Mouse (Mus musculus): Measurements from ENCODE around the gene Baiap2l1. TPM values are rescaled to one million over a fixed set of nuclear protein-coding genes. Genes with fewer than 3 reads are reported as not detected.
A peak's percentile ranks its signal among the peaks of the same experiment; 100 is the strongest.

Baiap2l1 gene
- polyA plus RNA-seq, 1 experiment from 2014 or later: 2.1 TPM

- Histone ChIP-seq H3K4me3 (replicated peaks; ENCODE audit: low read length) (no peak overlapping the region), H3K36me3 (replicated peaks; ENCODE audit: control insufficient read depth, insufficient read depth) (peaks cover 13% of the 10 kb centered on the region), H3K9ac (no peak overlapping the region), H3K27me3 (ENCODE audit: control insufficient read depth, insufficient read depth, low read length) (no peaks in the 10 kb centered on the region), H3K4me2 (replicated peaks) (no peak overlapping the region), H3K9me3 (ENCODE audit: control insufficient read depth, low read length) (no peaks in the 10 kb centered on the region), H3K4me1 (replicated peaks; ENCODE audit: control insufficient read depth, insufficient read depth, low read length) (no peaks in the 10 kb centered on the region), H3K27ac (no peak overlapping the region)
- WGBS: 92% methylated on average over 8 of the region's 8 CpGs
- no peak for ATAC-seq (ENCODE audit: low FRiP score)
- no peak for DNase-seq (ENCODE audit: low spot score)
These were observed 87.5 kb downstream of the Baiap2l1 start for GRCm38 (mm10) chr5:144270420-144270819.

GRCm38 (mm10) chr5:144269926-144270325 lies 88.0 kb downstream of the Baiap2l1 start:
- Histone ChIP-seq H3K4me1 (replicated peaks; ENCODE audit: control insufficient read depth, insufficient read depth, low read length) (no peaks in the 10 kb centered on the region), H3K9me3 (ENCODE audit: control insufficient read depth, low read length) (no peaks in the 10 kb centered on the region), H3K27me3 (ENCODE audit: control insufficient read depth, insufficient read depth, low read length) (no peaks in the 10 kb centered on the region), H3K4me2 (replicated peaks) (no peak overlapping the region), H3K27ac (no peak overlapping the region), H3K9ac (no peak overlapping the region), H3K36me3 (replicated peaks; ENCODE audit: control insufficient read depth, insufficient read depth) (peaks cover 17% of the 10 kb centered on the region), H3K4me3 (replicated peaks; ENCODE audit: low read length) (no peak overlapping the region)
- ATAC-seq (ENCODE audit: low FRiP score) (no peak), DNase-seq (ENCODE audit: low spot score) (no peak)
- WGBS: 96% methylated on average over 7 of the region's 7 CpGs

GRCm38 (mm10) chr5:144267535-144268241 lies 90.2 kb downstream of the Baiap2l1 start:
- WGBS: 77% methylated on average over 8 of the region's 8 CpGs
- Histone ChIP-seq H3K4me2 (replicated peaks) (no peak overlapping the region), H3K27ac (no peak overlapping the region), H3K4me3 (replicated peaks; ENCODE audit: low read length) (no peak overlapping the region), H3K36me3 (replicated peaks; ENCODE audit: control insufficient read depth, insufficient read depth) (peaks cover 31% of the 10 kb centered on the region), H3K9ac (no peak overlapping the region), H3K9me3 (ENCODE audit: control insufficient read depth, low read length) (no peaks in the 10 kb centered on the region), H3K4me1 (replicated peaks; ENCODE audit: control insufficient read depth, insufficient read depth, low read length) (no peaks in the 10 kb centered on the region), H3K27me3 (ENCODE audit: control insufficient read depth, insufficient read depth, low read length) (no peaks in the 10 kb centered on the region)
- DNase-seq (ENCODE audit: low spot score): no peak
- ATAC-seq (ENCODE audit: low FRiP score): no peak

DNA sequence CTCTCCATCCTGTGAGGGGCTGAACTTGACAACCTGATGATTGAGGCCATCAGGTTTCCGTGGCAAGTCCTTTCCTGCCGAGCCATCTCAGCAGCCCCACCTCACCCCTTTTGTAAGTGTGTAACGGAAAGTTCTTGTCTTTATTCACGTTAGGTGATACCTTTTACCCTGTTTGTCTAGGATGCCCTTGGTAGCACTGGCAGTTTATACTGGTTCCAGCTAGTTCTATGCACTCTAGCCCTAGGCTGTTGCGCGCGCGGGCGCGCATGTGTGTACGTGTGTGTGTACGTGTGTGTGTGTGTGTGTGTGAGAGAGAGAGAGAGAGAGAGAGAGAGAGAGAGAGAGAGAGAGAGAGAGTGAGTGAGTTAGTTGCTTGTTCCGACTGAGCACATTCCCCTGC lies 94.4 kb downstream of the Baiap2l1 start:
- no peak overlapping the region for H3K4me2 ChIP-seq (replicated peaks)
- no peak overlapping the region for H3K9ac ChIP-seq
- 90% methylated on average over 13 of the region's 13 CpGs for WGBS
- H3K9me3 ChIP-seq (ENCODE audit: control insufficient read depth, low read length): no peaks in the 10 kb centered on the region
- H3K27ac ChIP-seq: no peak overlapping the region
- no peak for ATAC-seq (ENCODE audit: low FRiP score)
- peaks cover 56% of the 10 kb centered on the region for H3K36me3 ChIP-seq (replicated peaks; ENCODE audit: control insufficient read depth, insufficient read depth)
- no peak for DNase-seq (ENCODE audit: low spot score)
- H3K27me3 ChIP-seq (ENCODE audit: control insufficient read depth, insufficient read depth, low read length): no peaks in the 10 kb centered on the region
- H3K4me1 ChIP-seq (replicated peaks; ENCODE audit: control insufficient read depth, insufficient read depth, low read length): peaks cover 12% of the 10 kb centered on the region
- no peak overlapping the region for H3K4me3 ChIP-seq (replicated peaks; ENCODE audit: low read length)

DNA sequence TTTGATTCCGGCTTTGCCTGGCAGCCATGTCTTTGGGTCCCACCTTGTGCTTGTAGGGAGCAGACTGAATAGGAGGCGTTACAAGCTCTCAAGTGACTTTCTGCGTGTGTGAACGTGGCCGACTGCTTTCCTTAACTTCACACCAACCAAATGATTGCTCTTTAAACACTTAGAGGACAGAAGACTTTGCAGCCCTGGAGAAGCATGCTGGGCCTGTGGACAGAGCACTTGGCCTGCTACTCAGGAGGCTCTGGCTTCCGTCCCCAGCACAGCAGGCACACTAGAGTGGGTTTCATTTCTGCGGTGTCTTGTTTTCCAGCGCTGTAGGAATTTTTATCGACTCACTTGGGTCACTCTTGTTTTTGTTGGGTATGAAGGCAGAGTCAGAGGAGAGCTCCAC lies 94.8 kb downstream of the Baiap2l1 start:
- ATAC-seq (ENCODE audit: low FRiP score) (no peak), DNase-seq (ENCODE audit: low spot score) (no peak)
- Histone ChIP-seq H3K27me3 (ENCODE audit: control insufficient read depth, insufficient read depth, low read length) (no peaks in the 10 kb centered on the region), H3K4me1 (replicated peaks; ENCODE audit: control insufficient read depth, insufficient read depth, low read length) (peaks cover 16% of the 10 kb centered on the region), H3K9me3 (ENCODE audit: control insufficient read depth, low read length) (no peaks in the 10 kb centered on the region), H3K9ac (no peak overlapping the region), H3K27ac (no peak overlapping the region), H3K36me3 (replicated peaks; ENCODE audit: control insufficient read depth, insufficient read depth) (peaks cover 57% of the 10 kb centered on the region), H3K4me3 (replicated peaks; ENCODE audit: low read length) (no peak overlapping the region), H3K4me2 (replicated peaks) (no peak overlapping the region)
- 84% methylated on average over 9 of the region's 9 CpGs for WGBS

GRCm38 (mm10) chr5:144261829-144262228 lies 96.1 kb downstream of the Baiap2l1 start:
- no peak for DNase-seq (ENCODE audit: low spot score)
- H3K27me3 ChIP-seq (ENCODE audit: control insufficient read depth, insufficient read depth, low read length): no peaks in the 10 kb centered on the region
- no peak overlapping the region for H3K4me2 ChIP-seq (replicated peaks)
- H3K27ac ChIP-seq: no peak overlapping the region
- H3K9ac ChIP-seq: no peak overlapping the region
- no peak for ATAC-seq (ENCODE audit: low FRiP score)
- H3K4me3 ChIP-seq (replicated peaks; ENCODE audit: low read length): no peak overlapping the region
- H3K4me1 ChIP-seq (replicated peaks; ENCODE audit: control insufficient read depth, insufficient read depth, low read length): peaks cover 28% of the 10 kb centered on the region
- WGBS: 94% methylated on average over 5 of the region's 5 CpGs
- H3K36me3 ChIP-seq (replicated peaks; ENCODE audit: control insufficient read depth, insufficient read depth): peaks cover 53% of the 10 kb centered on the region
- no peaks in the 10 kb centered on the region for H3K9me3 ChIP-seq (ENCODE audit: control insufficient read depth, low read length)

- Histone ChIP-seq H3K4me3 (replicated peaks; ENCODE audit: low read length) (no peak overlapping the region), H3K9ac (no peak overlapping the region), H3K36me3 (replicated peaks; ENCODE audit: control insufficient read depth, insufficient read depth) (peaks cover 48% of the 10 kb centered on the region), H3K4me2 (replicated peaks) (no peak overlapping the region), H3K27me3 (ENCODE audit: control insufficient read depth, insufficient read depth, low read length) (no peaks in the 10 kb centered on the region), H3K9me3 (ENCODE audit: control insufficient read depth, low read length) (no peaks in the 10 kb centered on the region), H3K4me1 (replicated peaks; ENCODE audit: control insufficient read depth, insufficient read depth, low read length) (peaks cover 33% of the 10 kb centered on the region), H3K27ac (no peak overlapping the region)
- ATAC-seq (ENCODE audit: low FRiP score) (no peak), DNase-seq (ENCODE audit: low spot score) (no peak)
- 90% methylated on average over 9 of the region's 9 CpGs for WGBS
These were observed 96.6 kb downstream of the Baiap2l1 start for GRCm38 (mm10) chr5:144261309-144261708.

- Histone ChIP-seq H3K36me3 (replicated peaks; ENCODE audit: control insufficient read depth, insufficient read depth) (peaks cover 44% of the 10 kb centered on the region), H3K9me3 (ENCODE audit: control insufficient read depth, low read length) (no peaks in the 10 kb centered on the region), H3K27me3 (ENCODE audit: control insufficient read depth, insufficient read depth, low read length) (no peaks in the 10 kb centered on the region), H3K4me2 (replicated peaks) (no peak overlapping the region), H3K4me3 (replicated peaks; ENCODE audit: low read length) (no peak overlapping the region), H3K9ac (no peak overlapping the region), H3K4me1 (replicated peaks; ENCODE audit: control insufficient read depth, insufficient read depth, low read length) (peaks cover 37% of the 10 kb centered on the region), H3K27ac (no peak overlapping the region)
- ATAC-seq (ENCODE audit: low FRiP score): no peak
- WGBS: 87% methylated on average over 8 of the region's 8 CpGs
- DNase-seq (ENCODE audit: low spot score): no peak
These were observed 97.4 kb downstream of the Baiap2l1 start for GRCm38 (mm10) chr5:144260464-144260863.

DNA sequence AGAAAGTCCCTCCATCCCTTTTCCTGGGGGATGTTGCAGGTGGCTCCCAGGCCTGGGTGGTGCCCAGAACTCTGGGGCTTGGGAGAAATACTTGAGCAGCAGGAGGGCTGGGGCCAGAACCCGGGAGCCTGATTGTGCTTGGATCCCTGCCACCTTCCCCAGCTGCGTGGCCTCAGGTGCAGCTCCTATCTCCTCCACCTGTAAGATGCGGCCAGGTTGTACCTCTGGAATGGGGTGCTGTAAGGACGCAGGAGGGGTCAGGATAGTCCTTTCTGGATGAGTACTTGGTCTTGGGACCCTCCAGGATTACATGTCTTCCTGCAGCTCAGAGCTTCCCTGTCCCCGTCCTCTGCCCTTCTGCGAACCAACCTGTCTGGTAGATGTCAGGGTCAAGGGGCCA lies 98.7 kb downstream of the Baiap2l1 start:
- Histone ChIP-seq H3K4me2 (replicated peaks) (peak overlapping the region; percentile 83; the same call in 1 of the 2 replicates), H3K27me3 (ENCODE audit: control insufficient read depth, insufficient read depth, low read length) (no peaks in the 10 kb centered on the region), H3K4me3 (replicated peaks; ENCODE audit: low read length) (no peak overlapping the region), H3K4me1 (replicated peaks; ENCODE audit: control insufficient read depth, insufficient read depth, low read length) (peaks cover 37% of the 10 kb centered on the region), H3K27ac (no peak overlapping the region), H3K36me3 (replicated peaks; ENCODE audit: control insufficient read depth, insufficient read depth) (peaks cover 33% of the 10 kb centered on the region), H3K9me3 (ENCODE audit: control insufficient read depth, low read length) (no peaks in the 10 kb centered on the region), H3K9ac (no peak overlapping the region)
- DNase-seq (ENCODE audit: low spot score): no peak
- ATAC-seq (ENCODE audit: low FRiP score): no peak
- WGBS: 72% methylated on average over 6 of the region's 6 CpGs

DNA sequence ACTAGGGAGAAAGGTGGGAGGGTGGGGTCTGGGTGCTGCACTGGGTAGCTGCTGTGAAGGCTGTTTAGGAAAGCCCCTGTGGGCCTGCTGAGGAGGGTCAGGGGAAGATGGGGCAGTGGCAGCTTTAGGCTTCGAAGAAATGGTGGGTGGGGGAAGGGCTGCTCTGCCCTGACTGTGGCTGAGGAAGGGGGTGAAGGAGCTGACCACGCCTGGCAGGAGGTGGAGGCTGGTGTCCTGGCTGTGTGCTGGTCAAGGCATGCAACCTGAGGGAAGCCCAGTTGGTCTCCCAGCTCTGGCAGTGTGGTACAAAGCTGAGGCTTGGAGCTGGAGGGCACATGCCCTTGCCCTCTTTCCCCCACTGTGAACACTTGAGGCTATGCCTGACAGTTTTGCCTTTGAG lies 99.2 kb downstream of the Baiap2l1 start:
- H3K27me3 ChIP-seq (ENCODE audit: control insufficient read depth, insufficient read depth, low read length): no peaks in the 10 kb centered on the region
- peak overlapping the region; percentile 83 for H3K4me2 ChIP-seq (replicated peaks)
- DNase-seq (ENCODE audit: low spot score) (no peak), ATAC-seq (ENCODE audit: low FRiP score) (no peak)
- H3K9me3 ChIP-seq (ENCODE audit: control insufficient read depth, low read length): no peaks in the 10 kb centered on the region
- peak overlapping the region; percentile 93; the same call in 1 of the 2 replicates for H3K4me3 ChIP-seq (replicated peaks; ENCODE audit: low read length)
- H3K36me3 ChIP-seq (replicated peaks; ENCODE audit: control insufficient read depth, insufficient read depth): peaks cover 33% of the 10 kb centered on the region
- WGBS: 14% methylated on average over 2 of the region's 2 CpGs
- no peak overlapping the region for H3K27ac ChIP-seq
- peaks cover 37% of the 10 kb centered on the region for H3K4me1 ChIP-seq (replicated peaks; ENCODE audit: control insufficient read depth, insufficient read depth, low read length)
- peak overlapping the region; percentile 98 for H3K9ac ChIP-seq

All from hindbrain, embryonic 14.5 days (tissue).